Comparison of ENCODE assay signal across 12 mouse cellular contexts in the genomic region with DNA sequence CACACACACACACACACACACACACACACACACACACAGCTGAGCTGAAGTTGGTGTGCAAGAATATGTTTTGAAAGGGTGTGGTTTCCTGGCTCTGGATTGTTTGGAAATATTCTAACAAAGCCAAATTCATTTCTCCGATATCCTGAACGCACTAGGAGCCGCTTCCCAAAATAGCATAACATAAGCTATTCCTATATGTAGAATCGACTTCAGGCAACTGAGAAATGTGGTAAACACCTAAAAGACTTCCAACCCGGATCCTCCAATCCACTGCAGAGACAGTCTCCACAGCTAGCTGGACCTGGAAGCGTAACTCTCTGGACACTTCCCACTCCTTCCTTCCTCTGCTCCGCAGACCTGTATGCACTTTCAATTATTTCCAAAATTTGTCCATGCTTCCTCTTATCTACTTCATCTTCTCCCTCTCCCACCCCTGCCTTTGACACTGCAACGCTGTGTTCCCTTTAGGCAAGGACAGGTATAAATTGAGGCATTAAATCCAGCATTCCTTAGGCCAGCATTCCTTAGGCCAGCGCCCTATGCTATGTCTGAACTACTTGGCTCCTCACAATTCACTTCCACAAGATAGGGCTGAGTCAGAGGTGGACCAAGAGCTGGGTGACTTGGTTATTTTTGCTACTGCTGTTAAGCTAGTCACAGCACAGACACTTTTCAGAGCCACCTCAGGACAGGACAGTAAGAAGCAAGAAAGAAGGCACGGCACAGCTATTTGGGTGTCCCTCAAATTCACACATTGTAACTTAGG.
DNase-seq lines count a peak whose midpoint lies in the region; ATAC-seq and TF ChIP-seq lines count a peak whose summit lies in the region.
"Had no signal": no experiment of that assay in that cellular context is flagged by ENCODE, and none has a peak within 500 bp of the region (broad histone marks: within the 10 kb centered on the region; RNA-seq: fewer than 3 reads in every experiment).

No protein-coding gene starts in this region.

- 46% methylated on average over 10 of the region's 10 CpGs for WGBS in lung, embryonic 15.5 days
- WGBS in heart, embryonic 11.5 days (ENCODE audit: insufficient replicate concordance) = 63% methylated on average over 10 of the region's 10 CpGs
- WGBS in olfactory bulb, adult 2 months = 71% methylated on average over 10 of the region's 10 CpGs
- WGBS in intestine, embryonic 15.5 days = 60% methylated on average over 10 of the region's 10 CpGs

- DNase-seq in heart, adult 8-10 months (ENCODE audit: low spot score) = peak; percentile 44
- DNase-seq in heart, postnatal 4 days = no peak
- DNase-seq in lung, postnatal 4 days = no peak
- DNase-seq: cerebellum, postnatal 10 days had no signal

- no peaks in the 10 kb centered on the region for H3K27me3 ChIP-seq in lung, embryonic 15.5 days
- H3K27me3 ChIP-seq in heart, embryonic 11.5 days (ENCODE audit: control insufficient read depth, insufficient read depth, low read length) = no peaks in the 10 kb centered on the region
- no peaks in the 10 kb centered on the region for H3K27me3 ChIP-seq in intestine, embryonic 15.5 days (replicated peaks)
- H3K27me3 ChIP-seq: midbrain, embryonic 12.5 days had no signal

- H3K9me3 ChIP-seq in lung, embryonic 15.5 days = no peaks in the 10 kb centered on the region
- H3K9me3 ChIP-seq in heart, embryonic 11.5 days (replicated peaks; ENCODE audit: control insufficient read depth, low read length) = no peaks in the 10 kb centered on the region
- H3K9me3 ChIP-seq in intestine, embryonic 15.5 days = no peaks in the 10 kb centered on the region
- H3K9me3 ChIP-seq: midbrain, embryonic 12.5 days had no signal

- H3K4me2 ChIP-seq in lung, embryonic 15.5 days = no peak overlapping the region
- no peak overlapping the region for H3K4me2 ChIP-seq in heart, embryonic 11.5 days
- no peak overlapping the region for H3K4me2 ChIP-seq in intestine, embryonic 15.5 days (replicated peaks)
- H3K4me2 ChIP-seq: midbrain, embryonic 12.5 days had no signal

- ATAC-seq in lung, embryonic 15.5 days (ENCODE audit: borderline replicate concordance, extremely low read depth, low FRiP score, low TSS enrichment) = 0 out of 2 replicates have a peak, but pooled peaks have one; percentile 39
- no peak for ATAC-seq in heart, embryonic 11.5 days (replicated peaks; ENCODE audit: insufficient number of reproducible peaks, low FRiP score, low TSS enrichment)
- ATAC-seq in megakaryocyte, adult 5-6 weeks (ENCODE audit: poor library complexity, severe bottlenecking) = no peak
- ATAC-seq in intestine, embryonic 15.5 days = no peak
- ATAC-seq: CD4-positive, CD25-positive, alpha-beta regulatory T cell, adult 4 months had no signal

- no peak overlapping the region for H3K4me3 ChIP-seq in lung, embryonic 15.5 days
- no peak overlapping the region for H3K4me3 ChIP-seq in heart, embryonic 11.5 days (ENCODE audit: low read depth, low read length)
- no peak overlapping the region for H3K4me3 ChIP-seq in olfactory bulb, adult 2 months (ENCODE audit: insufficient read depth, low read depth, low read length)
- H3K4me3 ChIP-seq in intestine, embryonic 15.5 days (replicated peaks) = no peak overlapping the region
- H3K4me3 ChIP-seq: midbrain, embryonic 12.5 days had no signal

- H3K27ac ChIP-seq in lung, embryonic 15.5 days = peak overlapping the region; percentile 64
- peak overlapping the region; percentile 2; the same call in 1 of the 2 replicates for H3K27ac ChIP-seq in heart, embryonic 11.5 days (ENCODE audit: low read depth, low read length)
- peak overlapping the region; percentile 25; the same call in 1 of the 2 replicates for H3K27ac ChIP-seq in olfactory bulb, adult 2 months (ENCODE audit: insufficient read depth, low read depth, low read length)
- no peak overlapping the region for H3K27ac ChIP-seq in intestine, embryonic 15.5 days
- H3K27ac ChIP-seq: liver, embryonic 14.5 days; midbrain, embryonic 12.5 days had no signal

- no peaks in the 10 kb centered on the region for H3K36me3 ChIP-seq in lung, embryonic 15.5 days
- H3K36me3 ChIP-seq in heart, embryonic 11.5 days (ENCODE audit: control insufficient read depth, insufficient read depth, low read length) = no peaks in the 10 kb centered on the region
- no peaks in the 10 kb centered on the region for H3K36me3 ChIP-seq in intestine, embryonic 15.5 days
- H3K36me3 ChIP-seq: midbrain, embryonic 12.5 days had no signal

- peaks cover 12% of the 10 kb centered on the region for H3K4me1 ChIP-seq in lung, embryonic 15.5 days
- H3K4me1 ChIP-seq in heart, embryonic 11.5 days (ENCODE audit: control insufficient read depth, insufficient read depth, low read length) = peaks cover 8% of the 10 kb centered on the region
- peaks cover 7% of the 10 kb centered on the region for H3K4me1 ChIP-seq in olfactory bulb, adult 2 months (ENCODE audit: control insufficient read depth, insufficient read depth, low read length)
- H3K4me1 ChIP-seq in intestine, embryonic 15.5 days (replicated peaks) = no peaks in the 10 kb centered on the region
- H3K4me1 ChIP-seq: midbrain, embryonic 12.5 days had no signal

- TF ChIP-seq POLR2A in olfactory bulb, adult 2 months (IDR thresholded peaks at IDR 0.05; ENCODE audit: insufficient read depth, low read depth, low read length) = no peak

- H3K9ac ChIP-seq in lung, embryonic 15.5 days = no peak overlapping the region
- no peak overlapping the region for H3K9ac ChIP-seq in heart, embryonic 11.5 days (ENCODE audit: low read depth, low read length)
- no peak overlapping the region for H3K9ac ChIP-seq in intestine, embryonic 15.5 days
- H3K9ac ChIP-seq: liver, embryonic 14.5 days; midbrain, embryonic 12.5 days had no signal

- TF ChIP-seq CTCF in olfactory bulb, adult 2 months (IDR thresholded peaks at IDR 0.05; ENCODE audit: insufficient read depth, low read depth, low read length) = no peak
